Mouse (Mus musculus): ENCODE results near the gene Vopp1.

Vopp1 gene

DNA sequence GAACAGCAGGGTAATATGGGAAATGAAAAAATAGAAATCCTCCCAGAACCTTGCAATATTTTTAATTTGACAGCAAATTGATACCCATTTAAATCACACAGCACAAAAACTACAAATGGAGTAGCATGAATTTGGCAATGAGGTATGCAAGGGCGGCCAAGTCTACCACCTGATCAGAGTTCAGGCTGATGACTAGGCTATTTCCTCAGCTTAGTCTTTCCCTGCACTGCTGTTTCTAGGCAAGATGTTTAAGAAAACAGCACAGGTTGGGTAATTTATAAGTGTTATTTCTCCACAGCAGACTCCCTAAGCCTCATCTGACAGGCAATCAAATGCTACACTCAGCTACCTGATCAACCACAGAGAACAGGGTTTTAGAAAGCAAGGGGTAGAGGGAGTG lies 40.7 kb downstream of the Vopp1 start:
- no peak for DNase-seq (ENCODE audit: low spot score in 2 of 2)

DNA sequence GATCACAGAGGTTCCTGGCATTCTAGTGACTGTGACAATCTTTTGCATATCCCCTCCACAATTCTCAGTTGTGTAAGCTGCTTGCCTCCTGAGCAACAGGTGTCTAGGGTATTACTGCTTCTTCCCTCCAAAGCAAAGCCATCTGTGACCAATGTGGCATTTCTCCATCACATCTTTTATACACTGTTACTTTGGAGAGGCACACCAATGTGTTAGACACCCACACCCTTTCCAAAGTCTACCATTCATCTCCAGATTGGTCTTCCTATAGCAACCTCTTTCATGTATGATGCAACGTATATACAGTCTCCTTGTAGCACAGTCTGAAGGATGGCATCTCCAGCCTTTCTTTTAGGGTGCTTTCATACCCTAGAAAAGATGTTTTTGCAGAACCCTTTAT lies 42.3 kb downstream of the Vopp1 start:
- no peak for DNase-seq (ENCODE audit: low spot score in 2 of 2)

DNA sequence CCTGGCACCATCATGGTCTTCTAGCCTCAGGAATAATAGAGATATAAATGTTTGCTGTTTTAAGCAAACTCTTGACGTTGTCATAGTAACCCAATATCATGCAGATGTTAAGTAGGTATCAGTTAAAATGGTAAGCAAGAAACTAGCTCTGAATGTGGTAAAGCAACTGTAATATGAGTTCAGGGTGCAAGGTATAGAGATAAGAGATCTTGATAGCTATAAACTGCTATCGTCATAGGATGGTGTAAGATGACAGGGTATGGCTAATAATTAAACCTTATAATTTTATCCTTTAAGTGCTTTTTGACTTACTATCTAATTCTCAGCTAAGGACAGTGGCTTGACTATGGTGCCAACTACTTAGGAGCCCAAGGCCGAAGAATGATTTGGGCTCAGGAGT lies 44.6 kb downstream of the Vopp1 start:
- DNase-seq (ENCODE audit: low spot score in 2 of 2), result no peak

DNA sequence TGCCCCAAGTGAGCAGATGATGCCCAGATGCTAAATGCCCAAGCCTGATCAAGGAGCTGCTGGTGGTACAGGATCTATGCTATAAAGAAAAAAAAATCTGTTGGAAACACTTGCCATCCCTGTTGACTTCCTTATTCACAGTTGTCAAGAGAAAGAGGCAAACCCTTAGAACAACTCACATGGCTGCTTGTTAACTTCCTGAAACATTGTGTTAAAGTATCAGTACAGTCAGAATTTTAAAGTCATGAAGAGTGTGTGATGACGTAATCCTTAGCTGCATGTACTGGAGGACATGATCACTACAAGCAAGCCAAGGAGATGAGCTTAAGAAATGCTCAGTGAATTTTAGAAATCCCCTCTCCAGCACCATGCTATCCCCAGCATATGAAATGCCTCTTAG lies 51.2 kb downstream of the Vopp1 start:
- no peak for DNase-seq (ENCODE audit: low spot score in 2 of 2)

DNA sequence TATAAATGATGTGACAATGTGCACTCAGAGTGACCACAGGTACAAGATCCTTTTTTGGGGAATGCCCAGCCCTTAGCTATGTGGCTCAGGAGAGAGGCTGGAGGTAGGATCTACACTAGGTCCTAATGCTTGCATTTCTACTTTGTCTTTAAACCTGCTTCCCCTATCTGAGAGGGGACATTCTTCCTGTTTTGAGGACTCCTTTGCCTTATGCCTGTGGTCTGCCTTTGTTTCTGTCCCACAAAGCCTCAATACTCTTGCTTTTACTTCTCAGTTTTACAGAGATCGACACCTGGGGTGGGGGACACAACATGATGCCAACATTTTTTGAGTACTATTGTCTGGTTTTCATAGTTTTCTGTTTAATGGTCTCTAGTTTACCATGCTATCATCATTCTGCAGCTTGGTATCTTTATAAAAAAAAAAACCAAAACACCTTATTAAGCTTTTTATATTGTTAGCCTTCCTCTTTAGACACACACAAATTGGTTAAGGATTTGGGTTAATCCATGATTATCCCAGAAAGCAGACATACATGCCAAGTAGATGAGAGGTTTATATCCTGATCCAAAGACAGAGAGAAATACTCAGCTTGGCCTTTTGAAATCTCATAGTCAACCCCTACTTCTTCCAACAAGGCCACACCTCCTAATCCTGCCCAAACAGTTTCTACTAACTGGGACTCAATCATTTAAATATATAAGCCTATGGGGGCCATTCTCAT lies 54.3 kb downstream of the Vopp1 start:
- no peak for DNase-seq (ENCODE audit: low spot score in 2 of 2)

DNA sequence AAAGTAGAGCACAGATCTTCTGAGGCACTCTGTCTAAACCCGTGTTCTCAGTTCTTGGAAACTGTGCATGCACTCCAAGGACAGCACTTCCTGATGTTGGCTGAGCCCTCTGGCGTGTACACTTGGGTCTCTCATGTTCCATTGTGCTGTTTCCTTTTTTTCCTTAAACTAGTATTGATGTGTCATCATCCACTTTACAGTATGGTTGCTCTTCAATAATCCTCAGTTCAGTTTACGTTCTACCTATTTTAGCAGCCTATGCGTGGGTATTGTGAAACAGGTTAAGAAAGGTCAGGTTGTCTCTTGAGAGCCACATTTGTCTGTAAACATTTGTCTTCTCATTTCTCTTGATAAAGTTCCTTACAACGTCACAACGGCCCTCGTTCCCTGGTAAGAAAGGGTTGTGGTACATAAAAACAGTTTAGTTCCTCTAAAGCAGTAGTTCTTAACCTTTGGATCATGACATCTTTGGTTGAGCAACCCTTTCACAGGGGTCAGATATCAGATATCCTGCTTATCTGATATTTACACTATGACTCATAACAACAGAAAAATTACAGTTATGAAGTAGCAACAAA lies 55.9 kb downstream of the Vopp1 start:
- DNase-seq (ENCODE audit: low spot score in 2 of 2), result no peak

DNA sequence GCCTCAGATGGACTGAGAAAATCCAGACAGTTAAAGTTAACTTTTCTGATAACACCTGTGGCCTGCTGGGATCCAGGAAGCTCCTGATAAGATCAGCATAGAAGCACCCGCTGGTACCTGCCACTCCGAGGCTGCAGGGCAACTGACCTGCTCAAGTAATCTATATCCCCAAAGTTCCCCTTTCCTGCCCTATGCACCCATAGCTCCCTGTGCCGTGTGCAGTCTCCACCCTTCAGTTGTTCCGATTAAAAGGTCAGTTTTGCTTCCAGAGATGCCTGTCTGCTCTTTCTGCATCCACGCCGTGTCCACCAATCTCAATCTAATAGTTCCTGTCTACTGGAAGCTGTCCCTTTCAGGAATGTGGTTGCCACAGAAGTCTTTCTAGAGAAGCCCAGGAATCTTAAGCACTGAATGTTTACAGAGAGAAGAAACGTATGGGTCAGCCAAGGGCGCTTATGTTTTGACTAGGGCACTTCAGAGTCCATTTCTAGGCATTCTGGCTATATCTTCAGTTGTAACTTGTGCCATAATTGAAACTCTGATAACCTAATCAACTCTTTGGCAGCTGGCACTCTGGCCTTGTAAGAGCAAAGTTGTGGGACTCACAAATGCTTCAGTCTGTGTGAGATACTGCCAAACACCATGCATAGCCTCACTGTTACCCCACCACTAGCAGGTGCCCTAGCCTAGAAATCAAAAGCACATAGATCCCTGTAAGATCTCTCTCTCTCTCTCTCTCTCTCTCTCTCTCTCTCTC lies 57.7 kb downstream of the Vopp1 start:
- no peak for DNase-seq (ENCODE audit: low spot score in 2 of 2)

DNA sequence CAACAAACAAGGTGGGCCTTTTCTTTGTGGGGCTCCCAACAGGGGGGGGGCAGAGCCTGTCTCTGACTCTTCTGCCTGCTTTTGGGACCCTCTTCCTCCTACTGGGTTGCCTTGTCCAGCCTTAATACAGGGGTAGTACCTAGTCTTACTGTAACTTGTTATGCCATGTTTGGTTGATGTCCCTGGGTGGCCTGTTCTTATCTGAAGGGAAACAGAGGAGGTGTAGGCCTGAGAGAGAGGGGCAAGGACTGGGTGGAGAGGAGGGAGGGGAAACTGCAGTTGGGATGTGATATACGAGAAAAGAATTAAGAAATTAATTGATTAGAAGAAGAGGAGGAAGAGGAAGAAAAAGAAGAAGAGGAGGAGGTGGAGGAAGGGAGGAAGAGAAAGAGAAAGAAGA lies 58.7 kb downstream of the Vopp1 start:
- no peak for DNase-seq (ENCODE audit: low spot score in 2 of 2)

DNA sequence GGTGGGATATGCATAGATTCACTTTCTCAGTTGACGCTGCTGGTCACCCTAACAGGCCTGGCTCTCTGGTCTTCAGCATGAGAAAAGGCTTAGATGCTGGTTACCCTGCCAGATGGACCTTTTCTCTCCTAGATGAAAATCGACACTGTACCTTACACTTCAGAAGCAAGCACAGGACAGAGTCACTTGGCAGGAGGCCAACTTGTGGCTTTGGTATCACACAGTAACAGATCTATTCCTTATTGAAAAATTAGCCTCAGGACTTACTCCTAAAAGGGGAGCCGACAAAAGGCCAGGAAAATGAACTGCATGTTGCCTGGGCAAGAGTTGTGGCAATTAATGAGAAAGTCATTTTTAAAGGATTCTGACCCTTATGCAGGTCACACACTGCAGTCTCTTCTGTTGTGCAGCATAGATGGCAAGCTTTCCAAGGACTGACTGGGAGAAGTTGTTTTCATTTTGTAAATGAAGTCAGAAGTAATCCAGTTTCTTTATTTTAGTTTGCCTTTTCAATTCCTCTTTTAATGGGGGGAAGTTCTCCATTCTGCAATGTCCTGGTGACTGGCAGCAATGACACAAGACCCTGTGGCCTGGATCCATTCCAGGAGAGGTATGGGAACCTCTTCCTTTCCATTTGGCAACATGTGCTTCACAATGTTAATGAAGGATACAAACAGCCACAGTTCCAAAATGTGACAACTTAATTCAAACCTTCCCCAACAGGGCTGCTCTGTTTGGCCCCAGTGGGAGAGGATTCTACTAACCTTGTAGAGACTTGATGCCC lies 59.7 kb downstream of the Vopp1 start:
- no peak for DNase-seq (ENCODE audit: low spot score in 2 of 2)

DNA sequence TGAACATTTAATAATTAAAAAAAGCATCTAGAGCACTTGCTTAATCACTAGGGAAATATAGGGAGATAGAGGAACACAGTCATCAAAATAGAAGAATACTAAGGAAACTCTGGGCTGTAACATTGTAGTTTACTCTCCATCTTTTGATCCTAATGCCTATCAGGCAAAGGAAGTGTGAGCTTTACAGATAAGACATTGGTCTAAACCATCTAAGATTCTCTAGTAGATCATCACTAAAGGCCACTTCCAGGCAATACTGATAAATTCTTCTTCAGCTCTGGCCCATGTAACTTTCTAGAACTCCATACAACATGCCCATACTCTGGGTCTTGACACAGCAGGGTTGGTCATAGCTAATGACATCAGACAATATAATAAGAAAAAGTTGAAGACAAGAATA lies 61.9 kb downstream of the Vopp1 start:
- no peak for DNase-seq (ENCODE audit: low spot score in 2 of 2)

DNA sequence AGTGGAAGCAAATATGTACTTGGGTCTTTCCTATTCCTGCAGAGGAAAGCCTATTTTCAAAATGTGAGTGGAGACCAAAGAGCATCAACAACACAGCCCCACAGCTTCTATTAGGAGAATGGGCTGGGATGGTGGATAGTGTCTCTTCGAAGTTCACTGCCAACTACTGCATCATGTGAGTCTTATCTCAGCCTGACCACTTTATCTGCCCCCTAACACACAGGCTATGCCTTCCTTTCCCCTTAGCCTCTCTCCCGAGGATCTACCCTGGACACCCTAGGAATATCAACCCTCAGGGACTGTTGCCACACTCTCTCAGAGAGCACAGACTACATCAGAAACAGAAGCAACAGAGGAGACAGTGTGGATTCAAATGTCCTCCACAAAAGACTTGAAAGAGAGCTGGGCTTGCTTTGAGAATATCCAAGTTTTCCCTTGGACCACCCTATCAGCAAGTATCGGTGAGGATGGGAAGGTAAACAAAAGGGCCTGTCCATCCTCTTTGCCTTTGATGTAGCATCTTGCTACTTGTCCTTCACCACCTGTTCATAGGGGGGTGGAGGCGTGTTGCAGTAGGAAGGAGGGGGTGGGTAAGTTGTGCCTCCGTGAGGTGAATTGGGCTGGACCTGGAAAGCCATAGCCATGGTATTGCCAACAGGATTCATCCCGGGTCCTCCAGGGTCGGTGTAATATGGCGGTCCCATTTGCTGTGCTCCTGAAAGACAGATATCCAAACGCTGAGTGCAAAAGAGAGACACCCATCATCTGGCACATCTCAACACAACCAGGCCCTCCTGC lies 70.8 kb downstream of the Vopp1 start:
- DNase-seq (ENCODE audit: low spot score in 2 of 2), result no peak

DNA sequence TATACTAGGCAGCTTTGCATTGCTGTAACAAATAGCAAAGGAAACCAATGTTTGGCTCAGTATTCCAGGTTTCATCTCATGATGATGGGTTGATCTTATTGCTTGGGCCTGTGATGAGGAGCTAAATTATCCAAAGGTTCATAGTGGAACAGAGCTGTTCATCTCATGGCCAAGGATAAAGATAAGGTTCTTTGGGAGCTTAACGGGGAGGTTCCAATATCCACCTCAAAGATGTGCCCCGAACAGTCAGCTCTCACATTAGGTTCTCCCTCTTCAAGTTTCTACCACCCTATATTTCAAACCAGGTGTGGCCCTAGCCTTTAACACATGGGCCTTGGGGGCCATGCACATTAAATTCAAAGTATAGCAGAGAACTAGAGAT lies 79.2 kb downstream of the Vopp1 start:
- DNase-seq (ENCODE audit: low spot score in 2 of 2), result no peak

DNA sequence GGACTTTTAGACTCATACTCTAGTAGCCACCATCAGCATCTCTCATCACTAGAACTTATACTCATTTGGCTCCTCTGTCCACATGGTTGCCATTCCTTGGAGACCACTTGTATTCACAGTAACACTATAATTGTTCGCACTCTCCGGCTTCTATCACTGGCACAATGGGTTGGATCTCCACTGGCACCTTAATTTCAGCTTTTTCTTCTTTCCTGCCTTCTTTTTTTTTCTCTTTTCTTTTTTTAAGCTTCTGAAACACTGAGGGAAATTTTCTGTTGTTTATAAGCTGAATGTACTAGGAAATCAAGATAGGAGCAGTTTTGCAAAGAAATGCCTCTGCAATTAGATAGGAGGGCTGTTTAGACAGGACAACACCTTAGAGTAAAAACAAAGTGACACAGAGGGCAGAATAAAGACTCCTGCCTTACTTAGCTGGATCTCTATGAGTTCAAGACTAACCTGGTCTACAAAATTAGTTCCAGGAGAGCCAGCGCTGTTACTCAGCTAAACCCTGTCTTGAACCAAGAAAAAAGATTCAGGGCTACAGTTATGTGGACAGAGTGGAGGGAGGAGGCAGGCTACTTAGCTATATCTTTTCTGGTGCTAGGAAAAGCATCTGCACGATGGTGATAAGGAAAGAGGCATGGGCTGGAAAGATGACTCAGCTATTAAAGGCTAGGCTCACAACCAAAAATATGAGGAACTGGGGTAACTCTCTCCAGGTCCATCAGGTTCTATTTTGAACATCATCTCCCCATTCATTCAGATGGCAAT lies 79.8 kb downstream of the Vopp1 start:
- no peak for DNase-seq (ENCODE audit: low spot score in 2 of 2)

DNA sequence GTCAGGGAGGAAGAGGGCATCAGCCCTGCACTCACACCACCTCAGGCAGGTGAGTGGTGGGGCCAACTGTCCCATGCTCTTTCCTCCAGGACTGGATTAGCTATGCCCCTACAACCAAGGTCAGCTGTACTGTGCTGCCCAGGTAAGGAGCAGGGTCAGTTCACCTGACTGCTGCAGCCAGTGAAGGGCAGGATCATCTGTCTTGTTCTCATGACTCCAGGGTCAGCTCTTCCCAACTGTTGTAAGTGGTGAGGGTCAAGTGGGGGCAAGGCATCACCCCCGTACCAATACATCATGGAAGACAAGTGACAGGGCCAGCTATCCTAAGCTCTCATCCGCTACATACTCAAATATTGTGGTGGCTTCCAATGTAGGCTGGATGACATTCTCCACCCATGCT lies 80.8 kb downstream of the Vopp1 start:
- DNase-seq (ENCODE audit: low spot score in 2 of 2), result no peak

DNA sequence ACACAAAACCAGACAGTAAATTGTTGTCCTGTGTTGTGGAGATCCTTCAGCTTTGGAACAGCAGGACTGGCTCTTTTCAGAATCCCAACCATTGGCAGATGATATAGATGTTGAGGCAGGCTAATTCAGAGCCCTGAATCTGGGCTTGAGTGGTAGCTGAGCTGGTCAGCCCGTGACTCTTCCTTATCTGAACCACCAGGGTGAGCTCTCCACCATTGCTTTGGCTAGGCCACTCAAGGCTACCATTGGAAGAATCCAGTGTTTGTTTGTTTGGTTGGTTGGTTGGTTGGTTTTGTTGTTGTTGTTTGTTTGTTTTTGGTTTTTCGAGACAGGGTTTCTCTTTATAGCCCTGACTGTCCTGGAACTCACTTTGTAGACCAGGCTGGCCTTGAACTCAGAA lies 81.6 kb downstream of the Vopp1 start:
- DNase-seq (ENCODE audit: low spot score in 2 of 2), result no peak

DNA sequence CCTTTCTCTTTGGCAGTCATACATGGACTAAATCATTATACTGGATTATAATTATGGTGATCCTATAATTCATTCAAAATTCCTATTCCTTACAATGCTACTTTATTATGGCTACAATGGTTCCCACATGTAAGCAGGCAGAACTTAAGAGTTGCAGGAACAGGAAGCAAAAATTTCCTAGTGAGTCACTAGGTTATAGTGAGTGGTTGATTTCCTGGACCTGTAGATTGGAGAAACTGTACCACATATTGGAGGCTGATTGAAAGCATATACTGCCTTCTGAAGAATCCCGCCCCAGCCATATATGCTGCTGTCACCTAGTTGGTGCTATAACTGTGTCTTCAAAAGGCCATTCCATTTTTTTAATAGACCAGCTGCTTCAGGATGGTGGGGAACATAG lies 82.2 kb downstream of the Vopp1 start:
- no peak for DNase-seq (ENCODE audit: low spot score in 2 of 2)

DNA sequence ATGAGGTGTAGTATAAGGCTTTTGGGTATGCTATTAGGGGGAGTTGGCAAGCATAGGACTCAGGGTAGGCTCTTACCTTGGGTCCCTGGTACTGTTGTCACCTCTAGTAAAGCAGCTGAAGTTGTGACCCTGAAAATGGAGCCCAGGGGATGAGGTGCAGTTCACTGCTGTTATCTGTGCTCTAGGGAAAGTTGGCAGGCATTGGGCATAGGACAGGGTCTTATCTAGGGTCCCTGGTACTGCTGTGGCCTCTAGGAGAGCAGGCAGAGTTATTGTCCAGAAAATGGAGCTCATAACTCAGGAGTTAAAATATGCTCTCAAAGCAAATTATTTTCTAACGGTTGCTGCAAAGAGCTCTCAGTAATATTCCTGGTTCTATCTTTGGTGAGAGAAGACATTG lies 103.6 kb downstream of the Vopp1 start:
- DNase-seq (ENCODE audit: low spot score in 2 of 2), result no peak

DNA sequence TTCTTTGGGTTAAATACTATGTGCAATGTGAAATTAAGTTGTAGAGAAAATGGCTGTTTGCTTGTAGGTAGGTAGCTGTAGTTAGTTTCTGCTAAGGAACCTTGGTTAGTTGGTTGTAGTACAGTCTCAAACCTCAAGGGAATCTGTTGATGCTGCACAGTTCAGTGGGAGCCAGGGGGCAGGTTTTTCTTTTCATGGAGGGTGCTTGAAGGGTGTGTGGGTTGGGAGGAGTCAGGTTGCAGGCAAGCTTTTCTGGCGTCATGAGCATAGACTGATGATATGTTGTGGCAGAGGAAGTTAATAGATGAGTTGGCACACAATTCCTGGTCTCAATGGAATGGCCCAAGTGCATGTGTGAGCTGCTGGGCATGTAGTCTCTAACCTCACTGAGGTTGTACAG lies 113.2 kb downstream of the Vopp1 start:
- no peak for DNase-seq (ENCODE audit: low spot score in 2 of 2)

DNA sequence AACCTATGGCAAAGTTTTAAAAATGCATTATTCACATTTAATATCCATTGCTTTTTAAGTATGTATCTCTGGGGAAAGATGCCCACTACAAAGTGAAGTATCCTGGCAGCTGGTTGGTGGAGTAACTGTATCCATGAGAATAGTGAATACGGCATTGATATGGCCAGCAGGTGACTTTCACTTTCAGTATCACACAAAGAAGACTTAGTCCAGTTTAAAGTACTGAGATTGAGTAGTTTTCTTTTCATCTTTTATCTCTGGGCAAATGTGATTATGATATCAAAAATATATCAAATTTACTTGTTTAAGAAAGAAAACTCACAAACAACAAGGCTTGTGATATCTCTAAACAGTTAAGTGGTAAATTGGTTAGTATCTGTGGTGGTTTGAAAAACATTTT lies 118.2 kb downstream of the Vopp1 start:
- DNase-seq (ENCODE audit: low spot score in 2 of 2), result no peak

DNA sequence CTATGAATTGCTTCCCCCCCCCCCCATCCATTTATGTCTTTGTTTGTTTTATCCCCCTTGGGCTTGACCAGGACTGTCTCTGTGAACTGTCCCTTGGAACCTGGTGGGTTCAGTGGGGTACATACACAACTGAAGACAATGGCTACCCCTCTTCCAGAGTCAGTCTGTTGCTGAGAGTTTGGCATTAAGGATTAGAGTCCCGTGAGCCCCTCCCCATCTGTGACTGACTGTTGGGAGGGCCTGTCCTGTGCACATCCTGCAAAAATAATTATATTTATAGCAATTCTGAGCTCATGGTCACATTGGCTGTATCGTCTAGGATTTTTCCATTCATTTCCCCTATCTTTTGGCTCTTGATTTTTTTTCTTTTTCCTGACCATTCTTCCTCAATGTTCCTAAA lies 121.3 kb downstream of the Vopp1 start:
- DNase-seq (ENCODE audit: low spot score in 2 of 2), result no peak

All from cerebellum, postnatal 4 days (tissue).